In genomic region chr2:33024564-33024963, GRCm38 (mm10) we compare ENCODE assay signal across 8 mouse cellular contexts. TPM values are rescaled to one million over a fixed set of nuclear protein-coding genes. Genes with fewer than 3 reads are reported as not detected.
DNase-seq lines count a peak whose midpoint lies in the region; ATAC-seq and TF ChIP-seq lines count a peak whose summit lies in the region.

No protein-coding gene starts in this region.

- WGBS in forebrain, embryonic 14.5 days, result 74% methylated on average over 10 of the region's 10 CpGs
- WGBS in forebrain, embryonic 15.5 days, result 76% methylated on average over 10 of the region's 10 CpGs
- WGBS in midbrain, postnatal 0 days, result 62% methylated on average over 10 of the region's 10 CpGs
- WGBS in midbrain, embryonic 15.5 days, result 67% methylated on average over 10 of the region's 10 CpGs
- WGBS in kidney, adult 2 months, result 58% methylated on average over 10 of the region's 10 CpGs
- WGBS in stomach, embryonic 16.5 days, result 71% methylated on average over 10 of the region's 10 CpGs

- peak; percentile 62 for TF ChIP-seq CTCF in midbrain, postnatal 0 days (IDR thresholded peaks at IDR 0.05)
- no peak for TF ChIP-seq CTCF in kidney, adult 2 months (conservative IDR thresholded peaks at IDR 0.05; ENCODE audit: insufficient read depth, insufficient read length, low read depth, low read length)

- H3K4me3 ChIP-seq in forebrain, embryonic 14.5 days (ENCODE audit: low read depth, low read length), result no peak overlapping the region
- H3K4me3 ChIP-seq in forebrain, embryonic 15.5 days, result no peak overlapping the region
- H3K4me3 ChIP-seq in midbrain, postnatal 0 days (ENCODE audit: low read depth, low read length), result no peak overlapping the region
- no peak overlapping the region for H3K4me3 ChIP-seq in midbrain, embryonic 15.5 days
- H3K4me3 ChIP-seq in kidney, adult 2 months (ENCODE audit: insufficient read depth, low read depth, low read length), result no peak overlapping the region
- H3K4me3 ChIP-seq in stomach, embryonic 16.5 days (replicated peaks; ENCODE audit: low read length), result no peak overlapping the region

- no peaks in the 10 kb centered on the region for H3K27me3 ChIP-seq in forebrain, embryonic 14.5 days (replicated peaks; ENCODE audit: control insufficient read depth, insufficient read depth, low read length)
- H3K27me3 ChIP-seq in forebrain, embryonic 15.5 days, result no peaks in the 10 kb centered on the region
- H3K27me3 ChIP-seq in midbrain, postnatal 0 days (ENCODE audit: insufficient read depth, low read length), result no peaks in the 10 kb centered on the region
- no peaks in the 10 kb centered on the region for H3K27me3 ChIP-seq in midbrain, embryonic 15.5 days (replicated peaks)
- no peaks in the 10 kb centered on the region for H3K27me3 ChIP-seq in kidney, adult 2 months (replicated peaks; ENCODE audit: control insufficient read depth, insufficient read depth, low read length)
- H3K27me3 ChIP-seq in stomach, embryonic 16.5 days (ENCODE audit: control insufficient read depth, insufficient read depth, low read length), result no peaks in the 10 kb centered on the region

- no peaks in the 10 kb centered on the region for H3K36me3 ChIP-seq in forebrain, embryonic 14.5 days (ENCODE audit: control insufficient read depth, insufficient read depth, low read length)
- no peaks in the 10 kb centered on the region for H3K36me3 ChIP-seq in forebrain, embryonic 15.5 days
- H3K36me3 ChIP-seq in midbrain, postnatal 0 days (ENCODE audit: insufficient read depth, low read length), result peaks cover 12% of the 10 kb centered on the region
- H3K36me3 ChIP-seq in midbrain, embryonic 15.5 days (replicated peaks), result no peaks in the 10 kb centered on the region; the same call in 1 of the 2 replicates
- H3K36me3 ChIP-seq in kidney, adult 2 months (ENCODE audit: control insufficient read depth, insufficient read depth, low read length), result no peaks in the 10 kb centered on the region
- no peaks in the 10 kb centered on the region for H3K36me3 ChIP-seq in stomach, embryonic 16.5 days (ENCODE audit: control insufficient read depth, insufficient read depth, low read length)

- H3K27ac ChIP-seq in forebrain, embryonic 14.5 days (ENCODE audit: low read depth, low read length), result no peak overlapping the region
- H3K27ac ChIP-seq in forebrain, embryonic 15.5 days (replicated peaks), result no peak overlapping the region
- no peak overlapping the region for H3K27ac ChIP-seq in midbrain, postnatal 0 days (ENCODE audit: low read depth, low read length)
- H3K27ac ChIP-seq in midbrain, embryonic 15.5 days, result no peak overlapping the region
- H3K27ac ChIP-seq in kidney, adult 2 months (ENCODE audit: insufficient read depth, low read depth, low read length), result no peak overlapping the region
- no peak overlapping the region for H3K27ac ChIP-seq in stomach, embryonic 16.5 days (ENCODE audit: low read length)

- H3K9ac ChIP-seq in forebrain, embryonic 14.5 days (ENCODE audit: low read length), result no peak overlapping the region
- H3K9ac ChIP-seq in forebrain, embryonic 15.5 days (replicated peaks), result no peak overlapping the region
- no peak overlapping the region for H3K9ac ChIP-seq in midbrain, postnatal 0 days (replicated peaks; ENCODE audit: low read length, poor library complexity, severe bottlenecking)
- H3K9ac ChIP-seq in midbrain, embryonic 15.5 days, result no peak overlapping the region
- H3K9ac ChIP-seq in stomach, embryonic 16.5 days (ENCODE audit: low read length), result no peak overlapping the region

- no peak overlapping the region for H3K4me2 ChIP-seq in forebrain, embryonic 14.5 days (ENCODE audit: low read length)
- H3K4me2 ChIP-seq in forebrain, embryonic 15.5 days (replicated peaks), result no peak overlapping the region
- no peak overlapping the region for H3K4me2 ChIP-seq in midbrain, postnatal 0 days (ENCODE audit: low read depth, low read length, poor library complexity, severe bottlenecking)
- H3K4me2 ChIP-seq in midbrain, embryonic 15.5 days, result no peak overlapping the region
- H3K4me2 ChIP-seq in stomach, embryonic 16.5 days (ENCODE audit: low read depth, low read length), result no peak overlapping the region

- no peak for ATAC-seq in forebrain, embryonic 14.5 days
- ATAC-seq in forebrain, embryonic 15.5 days (replicated peaks), result no peak
- ATAC-seq in midbrain, postnatal 0 days (ENCODE audit: low FRiP score), result peak; percentile 62; the same call in 1 of the 2 replicates
- no peak for ATAC-seq in midbrain, embryonic 15.5 days (replicated peaks)
- peak; percentile 37; the same call in 1 of the 2 replicates for ATAC-seq in stomach, embryonic 16.5 days (ENCODE audit: insufficient read depth, low FRiP score)

- no peaks in the 10 kb centered on the region for H3K4me1 ChIP-seq in forebrain, embryonic 14.5 days (ENCODE audit: control insufficient read depth, insufficient read depth, low read length)
- H3K4me1 ChIP-seq in forebrain, embryonic 15.5 days, result no peaks in the 10 kb centered on the region
- no peaks in the 10 kb centered on the region for H3K4me1 ChIP-seq in midbrain, postnatal 0 days (ENCODE audit: insufficient read depth, low read length)
- H3K4me1 ChIP-seq in midbrain, embryonic 15.5 days, result no peaks in the 10 kb centered on the region
- H3K4me1 ChIP-seq in kidney, adult 2 months (ENCODE audit: control insufficient read depth, insufficient read depth, low read length), result no peaks in the 10 kb centered on the region
- H3K4me1 ChIP-seq in stomach, embryonic 16.5 days (ENCODE audit: control insufficient read depth, insufficient read depth, low read length), result no peaks in the 10 kb centered on the region

- no peaks in the 10 kb centered on the region for H3K9me3 ChIP-seq in forebrain, embryonic 14.5 days (replicated peaks; ENCODE audit: control insufficient read depth, low read length)
- no peaks in the 10 kb centered on the region for H3K9me3 ChIP-seq in forebrain, embryonic 15.5 days
- no peaks in the 10 kb centered on the region for H3K9me3 ChIP-seq in midbrain, postnatal 0 days (ENCODE audit: low read length)
- no peaks in the 10 kb centered on the region for H3K9me3 ChIP-seq in midbrain, embryonic 15.5 days
- H3K9me3 ChIP-seq in stomach, embryonic 16.5 days (replicated peaks; ENCODE audit: control insufficient read depth, low read length), result no peaks in the 10 kb centered on the region

- no peak for TF ChIP-seq POLR2A in kidney, adult 2 months (IDR thresholded peaks at IDR 0.05; ENCODE audit: low read depth, low read length)

- DNase-seq in forebrain, embryonic 14.5 days (ENCODE audit: low spot score), result peak; percentile 22
- DNase-seq in midbrain, postnatal 0 days (ENCODE audit: low spot score), result peak; percentile 72
- peak; percentile 27 for DNase-seq in kidney, adult 2 months
- no peak for DNase-seq in thymus, postnatal 14 days
- DNase-seq in urinary bladder, adult 2 months (ENCODE audit: low spot score), result no peak

RNA-seq across cellular contexts. Expression of gene Slc2a8, which starts 42.7 kb away (rescaled TPM):
- 11.2 TPM in 2 replicates for polyA plus RNA-seq in forebrain, embryonic 14.5 days (2014; fragmentation: Nextera tagmentation; extraction: Ambion mirVana)
- 20.9 and 21.3 TPM in 2 replicates for polyA plus RNA-seq in forebrain, embryonic 15.5 days (2015; fragmentation: Nextera tagmentation; extraction: Ambion mirVana)
- total RNA-seq in midbrain, postnatal 0 days (2014; rRNA removed), result 34.6 and 36.0 TPM in 2 replicates
- polyA plus RNA-seq in midbrain, postnatal 0 days (2015; fragmentation: Nextera tagmentation; extraction: Ambion mirVana), result 30.7 and 34.8 TPM in 2 replicates
- polyA plus RNA-seq in midbrain, embryonic 15.5 days (2015; fragmentation: Nextera tagmentation; extraction: Ambion mirVana), result 22.4 and 24.5 TPM in 2 replicates
- 51.1 and 51.9 TPM in 2 replicates for polyA plus RNA-seq in kidney, adult 2 months (2012; rRNA removed)
- 14.6 and 14.9 TPM in 2 replicates for polyA plus RNA-seq in stomach, embryonic 16.5 days (2015; fragmentation: Nextera tagmentation; extraction: Ambion mirVana)
- polyA plus RNA-seq in urinary bladder, adult 2 months (2012; rRNA removed), result 21.0 and 21.5 TPM in 2 replicates

Comparison
In these comparisons a context has a peak if more than half of its experiments do, and no peak if none do; other contexts are left out.
1. ATAC-seq: peak in midbrain, postnatal 0 days (single experiment) and stomach, embryonic 16.5 days (single experiment); none in forebrain, embryonic 14.5 days (single experiment), forebrain, embryonic 15.5 days (single experiment) and midbrain, embryonic 15.5 days (single experiment).
2. DNase-seq: peak in forebrain, embryonic 14.5 days (single experiment), midbrain, postnatal 0 days (single experiment) and kidney, adult 2 months (single experiment); none in thymus, postnatal 14 days (single experiment) and urinary bladder, adult 2 months (single experiment).